Mouse (Mus musculus) megakaryocyte, adult 5-6 weeks (primary cell): ENCODE measurements around the gene Kat5. TPM values are rescaled to one million over a fixed set of nuclear protein-coding genes. Genes with fewer than 3 reads are reported as not detected.
A peak's percentile ranks its signal among the peaks of the same experiment; 100 is the strongest.

Source experiments
- ATAC-seq: 2 replicates; pipeline ENCODE4 v1.8.0; 2016; ENCODE audit warnings: mild to moderate bottlenecking, inconsistent platforms; ENCODE audit not compliant: poor library complexity, severe bottlenecking
- total RNA-seq, 2 experiments: library from RNA; stranded (forward) in 1 of 2; stranded (reverse) in 1 of 2; fragments of 153-499, 151-499 nt in 1 of 2; fragments of 221-1000, 200-1000 nt in 1 of 2; gene quantifications; 2 replicates each; pipeline versions ENCODE4 v1.2.3 to v1.2.4; 2015 to 2017

Kat5 gene
- total RNA-seq (2015) (34.2 and 47.8 TPM in 2 replicates), total RNA-seq (2017) (69.4 and 73.9 TPM in 2 replicates)

DNA sequence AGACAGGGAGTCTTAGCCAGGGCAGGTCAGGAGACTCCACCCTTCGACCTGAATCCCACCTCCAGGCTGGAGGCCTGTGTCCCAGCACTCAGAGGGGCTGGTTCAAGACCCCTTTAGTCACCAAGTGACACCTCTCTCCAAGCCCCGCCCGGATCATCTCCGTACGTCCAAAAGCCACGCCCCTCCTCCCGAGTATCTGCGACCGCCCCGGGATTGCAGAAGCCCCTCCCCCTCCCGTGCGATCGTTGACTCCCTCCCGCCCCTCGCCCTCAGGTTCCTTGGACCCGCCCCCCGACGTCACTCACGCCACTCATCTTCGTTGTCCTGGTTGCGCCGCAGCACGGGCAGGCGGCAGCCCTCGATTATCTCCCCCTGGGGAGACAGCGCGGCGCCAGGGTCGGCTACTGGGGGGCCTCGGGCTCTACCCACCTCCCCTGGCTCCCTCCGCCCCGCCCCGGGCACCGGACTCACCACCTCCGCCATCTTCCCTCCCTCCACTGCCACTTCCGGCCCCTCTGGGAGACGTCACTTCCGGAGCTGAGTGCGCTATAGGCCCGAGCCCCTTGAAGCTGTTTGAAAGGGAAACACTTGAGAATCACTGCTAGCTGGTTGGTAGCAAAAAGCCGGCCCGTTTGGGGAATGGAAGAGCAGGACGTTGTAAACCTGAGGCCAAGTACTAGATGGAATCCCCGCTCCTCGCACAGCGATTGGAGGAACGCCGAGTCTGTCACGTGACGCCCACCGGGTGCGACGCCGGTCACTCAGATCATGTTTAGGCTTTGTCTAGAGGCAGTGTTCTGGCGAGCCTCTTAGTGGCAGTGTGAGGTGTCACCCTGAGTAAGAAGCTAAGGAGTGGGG lies at the start of gene Kat5:
TSS of gene Kat5 (minus strand) at position 691 of the 858 bp plus-strand sequence.
- ATAC-seq: peak; percentile 91

DNA sequence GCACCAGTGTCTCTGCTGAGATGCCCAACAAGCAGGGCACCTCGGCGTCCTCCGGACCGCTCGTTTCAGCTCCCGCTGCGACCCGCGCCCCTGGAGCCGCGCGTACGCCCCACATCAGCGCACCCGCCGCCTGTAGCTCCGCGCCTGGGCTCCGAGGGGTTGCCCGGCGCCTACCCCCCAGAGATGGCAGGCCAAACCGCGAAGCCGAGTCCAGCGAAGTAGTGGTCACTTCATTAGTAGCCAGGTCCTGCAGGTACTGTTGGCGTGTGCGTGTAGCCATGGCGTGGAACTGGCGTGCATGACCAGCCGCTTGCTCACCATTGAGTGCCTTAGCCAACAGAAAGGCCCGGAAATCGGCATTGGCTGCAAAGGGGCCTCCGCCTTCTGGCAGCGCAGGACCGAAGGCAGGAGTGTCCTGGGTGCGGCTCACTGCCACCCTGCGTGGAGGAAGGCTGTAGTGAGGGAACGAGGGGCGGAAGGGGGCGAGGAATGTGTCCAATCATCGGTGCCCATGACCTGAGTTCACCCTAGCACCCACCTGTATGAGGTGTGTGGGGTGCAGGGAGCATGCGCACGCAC lies 44.8 kb upstream of the Kat5 start:
- no peak for ATAC-seq

DNA sequence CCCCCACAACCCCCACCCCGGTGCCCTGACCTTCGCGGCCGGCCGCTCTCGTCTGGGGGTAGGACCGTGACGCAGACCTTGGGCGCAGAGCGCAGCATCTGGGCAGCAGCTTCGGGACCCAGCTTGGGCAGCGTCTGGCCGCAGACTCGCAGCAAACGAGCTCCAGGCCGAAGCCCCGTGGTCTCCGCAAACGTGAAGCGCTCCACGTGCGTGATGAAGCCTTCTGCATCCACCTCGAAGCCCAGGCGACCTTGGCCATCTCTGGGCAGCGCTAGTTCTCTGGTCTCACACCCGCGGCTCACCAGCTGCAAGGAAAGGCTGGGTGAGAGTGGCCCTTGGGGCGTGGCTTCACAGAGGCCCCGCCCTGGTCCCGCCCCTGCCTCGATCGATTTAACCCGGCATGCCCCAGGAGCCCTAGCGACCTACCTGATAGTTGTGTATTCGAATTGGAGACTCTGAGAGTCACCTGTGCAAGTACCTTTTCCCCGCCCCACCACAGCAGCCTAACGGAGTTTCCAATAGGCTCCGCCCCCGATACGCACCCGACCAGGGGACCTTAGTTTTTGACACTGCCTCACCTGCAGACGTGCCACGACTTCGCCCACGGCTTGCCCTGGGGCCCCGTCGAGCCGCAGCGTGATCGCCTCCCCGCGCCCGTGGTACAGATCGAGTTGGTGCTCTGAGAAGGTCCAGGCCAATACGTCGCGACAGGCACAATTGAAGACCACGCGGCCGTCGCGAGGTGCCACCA lies 44.1 kb upstream of the Kat5 start:
- no peak for ATAC-seq

DNA sequence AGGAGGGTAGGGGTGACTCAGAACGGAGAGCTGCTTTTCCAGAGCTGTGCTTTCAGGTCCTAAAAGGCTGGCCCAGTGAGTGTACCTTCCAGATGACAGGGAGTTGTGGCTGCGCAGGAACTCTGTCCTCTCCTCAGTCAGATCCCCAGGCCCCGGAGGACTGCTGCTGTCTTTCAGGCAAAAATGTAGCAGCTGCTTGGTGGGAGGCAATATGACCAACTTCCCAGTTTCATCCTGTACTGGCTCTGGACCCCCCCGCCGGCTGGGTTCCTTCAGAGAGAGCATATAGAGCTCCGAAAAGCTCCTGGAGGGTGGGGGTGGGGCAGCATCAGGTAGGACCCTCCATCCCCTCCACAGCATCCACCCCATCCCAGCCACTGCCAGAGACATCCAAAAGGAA lies 42.5 kb upstream of the Kat5 start:
- no peak for ATAC-seq

DNA sequence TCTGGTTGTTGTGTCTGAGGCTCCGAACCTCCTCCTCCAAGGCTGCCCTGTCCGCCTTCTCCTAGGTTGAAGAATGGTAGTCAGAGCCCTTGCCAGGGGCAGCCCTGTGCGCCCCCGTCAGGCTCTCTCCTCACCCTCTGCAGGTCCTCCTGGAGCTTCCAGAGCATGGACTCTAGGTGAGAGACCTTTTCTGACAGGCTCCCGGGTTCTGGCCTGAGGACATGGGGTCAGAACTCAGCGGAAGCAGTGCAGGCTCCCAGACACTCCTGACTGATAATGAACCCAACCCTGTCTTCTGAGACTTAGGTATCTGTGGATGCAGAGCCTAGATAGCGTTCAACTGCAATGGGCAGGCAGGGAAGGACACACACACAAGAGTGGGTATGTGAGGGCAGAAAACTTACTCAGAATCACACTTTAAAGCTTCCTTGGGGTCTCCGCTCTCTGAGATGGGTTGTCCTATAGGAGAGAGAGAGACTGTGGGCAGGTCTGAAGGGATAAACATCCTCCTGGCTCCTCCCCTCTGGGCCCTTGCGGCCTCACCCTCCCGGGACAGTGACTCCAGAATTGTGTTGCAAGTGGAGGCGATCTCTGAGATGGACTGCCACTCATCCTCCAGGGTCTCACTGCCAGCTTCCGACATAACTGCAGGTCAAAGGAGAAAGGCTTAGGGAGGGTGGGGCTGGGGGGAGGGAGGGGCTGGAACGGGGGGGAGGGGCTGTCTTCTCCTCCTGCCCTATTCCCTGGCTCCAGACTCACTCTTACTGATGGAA lies 41.7 kb upstream of the Kat5 start:
- no peak for ATAC-seq

DNA sequence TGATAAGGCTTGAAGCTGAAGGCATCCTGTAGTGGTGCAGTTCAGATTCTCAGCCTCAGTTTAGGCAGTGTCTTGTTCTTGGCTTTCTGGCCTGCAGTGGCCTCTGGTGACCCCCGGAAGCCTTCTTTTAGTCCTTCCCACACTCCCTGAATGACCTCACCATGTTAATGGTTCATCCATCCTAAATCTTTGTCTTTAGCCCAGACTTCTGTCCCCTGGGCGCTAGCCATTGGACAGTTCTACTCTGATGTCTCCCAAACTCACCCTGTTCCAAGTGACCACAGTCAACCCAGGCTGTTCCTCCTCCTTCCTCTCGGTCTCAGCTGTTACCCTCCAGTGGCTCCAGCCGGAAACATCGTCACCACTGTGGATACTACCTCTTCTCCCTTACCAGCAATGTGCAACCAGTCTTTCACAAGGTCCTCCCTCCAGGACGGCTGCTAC lies 39.3 kb upstream of the Kat5 start:
- peak; percentile 73 for ATAC-seq

DNA sequence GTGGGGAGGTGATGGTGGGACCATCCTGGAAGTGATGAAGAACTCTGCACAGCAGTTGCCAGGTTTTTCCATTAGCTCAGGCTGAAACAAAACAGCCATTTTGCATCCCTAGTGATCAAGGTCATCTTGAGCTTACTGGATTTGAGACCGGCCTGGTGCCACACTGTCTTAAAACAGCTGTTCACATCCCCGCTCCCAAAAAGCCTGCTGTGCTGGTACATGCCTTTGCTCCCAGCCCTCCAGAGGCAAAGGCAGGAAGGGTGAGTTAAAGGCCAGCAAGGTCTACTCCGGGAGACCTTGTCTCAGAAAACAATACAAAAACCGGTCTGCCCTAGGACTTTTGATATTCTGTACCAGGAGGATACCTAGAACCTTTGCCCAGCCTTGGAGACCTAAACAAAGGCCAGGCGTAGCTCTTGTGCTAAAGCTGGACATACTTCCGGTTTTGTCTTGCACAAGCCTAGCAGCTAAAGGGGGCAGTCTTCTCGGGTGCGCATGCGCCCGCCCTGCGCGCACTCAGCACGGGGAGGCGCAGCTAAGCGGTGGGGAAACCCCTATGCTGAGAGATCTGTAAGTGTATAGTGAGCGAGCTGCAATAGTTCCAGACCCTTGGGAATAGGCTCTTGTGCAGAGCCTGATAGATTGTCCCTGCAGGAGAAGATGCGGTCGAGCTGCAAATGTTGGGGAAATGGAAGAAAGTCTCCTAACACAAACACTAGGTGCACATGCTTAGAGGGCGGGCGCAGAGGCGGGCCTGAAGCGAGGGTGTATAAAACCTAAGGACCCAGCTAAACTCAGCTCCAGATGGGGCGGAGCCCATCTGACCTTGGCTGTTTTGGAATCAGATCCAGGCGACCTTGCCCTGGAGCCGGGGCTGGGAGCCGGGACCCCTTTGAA lies 38.6 kb upstream of the Kat5 start:
- peak; percentile 86 for ATAC-seq

DNA sequence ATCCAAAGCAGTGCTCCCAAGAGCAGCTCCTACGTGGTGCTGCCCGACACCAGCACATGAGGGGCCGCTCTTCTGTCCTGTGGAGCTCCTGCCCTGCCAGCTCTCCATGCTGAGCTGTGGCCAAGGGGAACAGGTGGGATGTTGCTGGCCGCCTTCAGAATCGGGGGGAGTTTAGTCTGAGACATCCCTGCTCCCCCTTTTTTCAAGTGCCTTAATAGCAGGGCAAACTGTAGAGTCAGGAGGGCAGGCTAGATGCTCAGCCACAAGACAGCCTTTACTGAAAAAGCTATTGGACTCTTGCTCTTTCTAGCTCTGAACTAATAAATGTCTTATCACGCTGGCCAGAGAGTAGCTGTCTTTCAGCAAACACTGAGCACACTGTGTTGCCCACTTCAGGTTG lies 37.8 kb upstream of the Kat5 start:
- ATAC-seq: no peak

DNA sequence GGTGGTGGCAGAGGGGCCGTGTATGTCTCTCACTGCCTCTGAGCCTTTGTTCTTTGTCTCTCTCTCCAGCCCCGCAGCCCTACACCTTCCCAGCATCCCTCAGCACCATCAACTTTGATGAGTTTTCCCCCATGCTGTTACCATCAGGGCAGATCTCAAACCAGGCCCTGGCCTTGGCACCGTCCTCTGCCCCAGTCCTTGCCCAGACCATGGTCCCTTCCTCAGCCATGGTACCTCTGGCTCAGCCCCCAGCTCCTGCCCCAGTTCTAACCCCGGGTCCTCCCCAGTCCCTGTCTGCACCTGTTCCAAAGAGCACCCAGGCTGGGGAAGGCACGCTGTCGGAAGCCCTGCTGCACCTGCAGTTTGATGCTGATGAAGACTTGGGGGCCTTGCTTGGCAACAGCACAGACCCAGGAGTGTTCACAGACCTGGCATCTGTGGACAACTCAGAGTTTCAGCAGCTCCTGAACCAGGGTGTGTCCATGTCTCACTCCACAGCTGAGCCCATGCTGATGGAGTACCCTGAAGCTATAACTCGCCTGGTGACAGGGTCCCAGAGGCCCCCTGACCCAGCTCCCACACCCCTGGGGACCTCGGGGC lies 36.8 kb upstream of the Kat5 start:
- no peak for ATAC-seq

DNA sequence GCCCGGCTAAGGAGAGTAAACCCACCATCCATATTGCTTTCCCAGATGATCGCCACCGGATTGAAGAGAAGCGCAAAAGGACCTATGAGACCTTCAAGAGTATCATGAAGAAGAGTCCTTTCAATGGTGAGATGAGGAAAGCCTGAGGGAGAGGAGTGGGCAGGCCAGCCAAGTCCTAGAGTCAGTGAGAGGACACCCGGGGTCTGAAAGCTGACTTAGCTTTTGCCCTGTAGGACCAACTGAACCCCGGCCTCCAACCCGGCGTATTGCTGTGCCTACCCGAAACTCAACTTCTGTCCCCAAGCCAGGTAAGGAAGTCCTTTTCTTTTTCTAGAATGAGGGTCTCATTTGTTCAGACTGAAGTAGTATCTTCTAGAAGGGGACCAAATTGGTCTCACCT lies 35.2 kb upstream of the Kat5 start:
- ATAC-seq: no peak

DNA sequence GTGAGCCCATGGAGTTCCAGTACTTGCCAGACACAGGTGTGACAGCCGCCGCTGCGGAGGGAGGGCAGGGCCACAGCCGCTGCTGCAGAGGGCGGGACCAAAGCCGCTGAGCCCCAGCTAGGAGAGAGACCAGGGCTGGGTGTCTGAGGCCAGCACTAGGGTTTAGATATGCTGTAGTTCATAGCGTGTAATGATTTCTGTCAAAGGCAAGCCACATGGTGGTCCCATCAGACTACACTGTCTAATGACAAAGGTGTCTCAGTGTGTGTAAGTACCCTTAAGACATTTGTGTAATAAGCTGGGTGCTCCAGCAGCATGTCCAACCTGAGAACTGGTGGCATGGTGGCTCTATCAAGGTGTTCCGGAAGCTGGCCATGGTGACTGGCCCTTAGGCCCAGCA lies 31.6 kb upstream of the Kat5 start:
- no peak for ATAC-seq

DNA sequence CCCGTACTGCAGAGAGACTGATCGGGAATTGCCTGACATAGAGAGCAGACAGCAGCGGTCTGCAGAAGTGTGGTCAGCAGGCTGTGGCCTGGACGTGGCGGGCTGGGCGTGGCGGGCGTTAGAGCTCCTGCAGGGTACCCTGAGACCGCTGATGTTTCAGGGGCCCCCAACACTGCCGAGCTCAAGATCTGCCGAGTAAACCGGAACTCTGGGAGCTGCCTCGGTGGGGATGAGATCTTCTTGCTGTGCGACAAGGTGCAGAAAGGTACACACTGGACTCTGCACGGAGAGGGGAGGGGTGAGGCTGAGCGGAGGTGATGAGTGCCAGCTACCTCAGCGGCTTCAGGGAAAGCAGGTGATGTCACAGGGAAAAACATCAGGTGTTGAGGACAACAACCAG lies 31.0 kb upstream of the Kat5 start:
- ATAC-seq: no peak

DNA sequence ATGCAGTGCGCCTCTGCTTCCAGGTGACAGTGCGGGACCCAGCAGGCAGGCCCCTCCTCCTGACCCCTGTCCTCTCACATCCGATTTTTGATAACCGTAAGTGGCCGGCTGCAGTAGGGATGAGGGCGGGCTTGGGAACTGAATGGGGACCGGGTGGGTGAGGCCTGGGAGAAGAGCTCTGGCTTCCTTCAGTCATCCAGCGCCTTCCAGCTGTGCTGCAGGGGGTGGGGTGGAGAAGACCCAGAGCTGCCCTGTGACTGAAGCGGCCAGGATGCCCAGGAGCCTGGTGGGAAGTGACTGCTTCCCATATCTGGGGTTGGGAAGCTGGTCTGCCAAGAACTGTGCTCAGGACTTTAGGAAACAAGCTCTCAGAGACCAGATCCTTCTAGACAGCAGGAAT lies 30.3 kb upstream of the Kat5 start:
- no peak for ATAC-seq

DNA sequence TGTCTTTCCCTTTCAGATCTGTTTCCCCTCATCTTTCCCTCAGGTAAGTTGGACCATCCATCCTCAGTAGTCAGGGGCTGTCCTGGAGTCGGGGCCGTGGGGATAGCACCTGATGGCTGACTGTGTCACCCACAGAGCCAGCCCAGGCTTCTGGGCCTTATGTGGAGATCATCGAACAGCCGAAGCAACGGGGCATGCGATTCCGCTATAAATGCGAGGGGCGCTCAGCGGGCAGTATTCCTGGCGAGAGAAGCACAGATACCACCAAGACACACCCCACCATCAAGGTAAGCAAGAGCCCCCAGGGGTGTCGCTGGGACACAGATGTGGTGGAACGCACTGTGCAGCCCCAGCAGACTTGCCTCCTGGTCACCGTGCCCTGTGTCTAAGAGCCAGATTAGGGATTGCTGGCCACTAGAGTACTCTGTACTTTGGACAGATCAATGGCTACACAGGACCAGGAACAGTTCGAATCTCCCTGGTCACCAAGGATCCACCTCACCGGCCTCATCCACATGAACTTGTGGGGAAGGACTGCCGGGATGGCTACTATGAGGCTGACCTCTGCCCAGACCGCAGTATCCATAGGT lies 28.5 kb upstream of the Kat5 start:
- ATAC-seq: no peak

DNA sequence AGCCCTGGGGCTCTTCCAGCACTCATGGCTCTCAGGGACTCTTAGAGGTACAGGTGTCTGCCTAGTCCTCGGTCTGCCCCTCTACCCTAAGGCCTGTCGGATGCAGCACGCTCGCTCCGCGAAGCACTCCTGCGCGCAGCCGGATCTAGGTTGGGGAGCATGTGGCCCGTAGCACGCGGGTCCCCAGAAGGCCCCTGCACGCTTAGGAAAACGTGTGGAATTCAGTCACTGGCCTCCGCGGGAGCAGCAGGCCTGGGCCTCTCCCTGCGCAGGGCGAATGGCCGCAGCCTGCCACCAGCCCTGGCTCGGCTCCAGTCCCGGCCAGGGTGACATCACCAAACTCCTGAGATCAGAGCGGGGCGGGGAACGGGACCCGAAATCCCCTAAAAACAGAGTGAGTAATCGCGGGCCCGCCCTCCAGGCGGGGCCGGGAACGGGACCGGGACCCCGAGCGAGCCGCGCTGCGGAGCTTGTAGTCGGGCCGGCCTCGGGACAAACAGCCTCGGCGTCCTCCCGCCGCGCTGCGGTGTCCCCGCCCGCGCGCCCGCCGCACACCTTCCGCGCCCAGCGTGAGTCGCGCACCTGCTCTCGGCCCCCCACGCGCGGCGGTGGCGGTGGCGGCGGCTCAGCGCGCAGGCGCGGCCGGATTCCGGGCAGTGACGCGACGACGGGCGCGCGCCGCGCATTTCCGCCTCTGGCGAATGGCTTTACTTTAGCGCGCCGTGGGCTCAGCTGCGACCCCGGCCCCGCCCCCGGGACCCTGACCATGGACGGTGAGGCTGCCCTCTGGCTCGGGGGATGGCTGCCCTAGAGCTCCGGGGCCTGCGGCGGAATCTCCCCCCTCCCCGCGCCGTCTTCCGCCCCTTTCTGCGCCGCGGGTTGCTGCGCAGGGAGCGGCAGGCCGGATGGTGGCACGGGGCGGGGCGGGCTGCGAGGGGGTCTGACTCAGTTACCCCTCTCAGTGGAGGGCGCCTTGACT lies 27.3 kb upstream of the Kat5 start, which contains the start of gene Rela:
TSS of gene Rela (plus strand) at position 415 of the 979 bp plus-strand sequence.
- ATAC-seq: peak; percentile 77

DNA sequence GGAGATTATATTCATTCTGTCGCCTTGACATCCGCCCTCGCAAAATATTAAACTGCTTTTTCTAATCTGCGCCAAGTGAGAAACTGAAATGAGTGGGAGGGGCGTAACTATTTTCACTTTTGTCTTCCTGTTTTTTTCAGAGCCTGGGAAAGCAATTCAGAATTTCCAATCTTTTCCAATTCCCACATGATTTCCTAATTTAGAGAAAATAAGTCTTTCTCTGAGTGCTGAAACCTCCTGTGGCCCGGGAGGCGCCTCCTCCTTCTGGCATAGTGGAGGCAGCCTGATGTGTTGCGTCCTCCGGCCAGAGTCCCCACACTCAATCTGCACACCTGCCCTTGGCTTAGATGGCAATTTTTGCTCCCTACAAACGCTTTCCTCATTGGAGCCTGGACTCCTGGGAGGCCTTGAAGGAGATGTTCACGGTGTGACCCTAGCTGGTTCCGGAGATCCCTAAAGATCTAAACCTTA lies 26.6 kb upstream of the Kat5 start:
- ATAC-seq: peak; percentile 17; the same call in 1 of the 2 replicates

DNA sequence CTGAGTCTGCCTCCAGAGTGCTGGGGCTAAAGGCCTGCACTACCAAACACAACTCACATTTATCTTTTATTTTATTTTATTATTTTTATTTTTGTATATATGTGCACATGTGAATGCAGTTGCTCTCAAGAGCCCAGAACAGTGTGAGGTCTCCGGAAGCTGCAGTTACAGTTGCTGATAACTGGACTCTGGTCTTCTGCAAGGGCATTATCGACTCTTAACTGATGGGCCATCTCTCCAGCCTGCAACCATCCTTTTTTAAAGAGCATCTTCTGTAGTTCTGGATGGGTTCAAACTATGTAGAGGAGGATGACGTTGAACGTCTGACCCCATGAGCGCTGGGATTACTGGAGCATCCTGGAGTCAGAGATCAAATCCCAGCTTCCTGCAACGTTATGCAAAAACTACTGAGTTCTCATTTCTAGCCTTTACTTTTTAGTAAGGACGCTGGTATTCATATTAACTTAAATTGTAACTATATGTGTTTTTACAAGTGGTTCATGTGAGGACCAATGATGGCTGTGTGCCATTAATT lies 26.1 kb upstream of the Kat5 start:
- no peak for ATAC-seq
